Mouse (Mus musculus): ENCODE measurements around the gene Agbl2. TPM values are rescaled to one million over a fixed set of nuclear protein-coding genes. Genes with fewer than 3 reads are reported as not detected.

Gene Agbl2
- polyA plus RNA-seq, 1 experiment from 2014 or later, result 0.17 TPM

GRCm38 (mm10) chr2:90753565-90753964 is 29.0 kb upstream of the Agbl2 start:
- no peak overlapping the region for H3K9ac ChIP-seq

GRCm38 (mm10) chr2:90754188-90754587 is 28.3 kb upstream of the Agbl2 start:
- Histone ChIP-seq H3K27ac (replicated peaks) (no peak overlapping the region), H3K4me1 (replicated peaks) (peaks cover 7% of the 10 kb centered on the region), H3K27me3 (no peaks in the 10 kb centered on the region), H3K9ac (no peak overlapping the region), H3K4me2 (no peak overlapping the region), H3K9me3 (no peaks in the 10 kb centered on the region), H3K36me3 (peaks cover 87% of the 10 kb centered on the region), H3K4me3 (no peak overlapping the region)
- no peak for ATAC-seq (ENCODE audit: low read depth)
- WGBS, result 99% methylated on average over 3 of the region's 3 CpGs

More at GRCm38 (mm10) chr2:90753565-90753964, 29.0 kb upstream of the Agbl2 start:
- no peak for ATAC-seq (ENCODE audit: low read depth)
- H3K4me2 ChIP-seq, result no peak overlapping the region
- H3K36me3 ChIP-seq, result peaks cover 84% of the 10 kb centered on the region
- H3K27me3 ChIP-seq, result no peaks in the 10 kb centered on the region
- H3K9me3 ChIP-seq, result no peaks in the 10 kb centered on the region
- H3K4me1 ChIP-seq (replicated peaks), result peaks cover 13% of the 10 kb centered on the region
- H3K27ac ChIP-seq (replicated peaks), result no peak overlapping the region
- WGBS, result 96% methylated on average over 2 of the region's 2 CpGs
- no peak overlapping the region for H3K4me3 ChIP-seq

GRCm38 (mm10) chr2:90765123-90765522 is 17.4 kb upstream of the Agbl2 start:
- Histone ChIP-seq H3K36me3 (peaks cover 92% of the 10 kb centered on the region), H3K27me3 (no peaks in the 10 kb centered on the region), H3K4me1 (replicated peaks) (no peaks in the 10 kb centered on the region), H3K9ac (no peak overlapping the region), H3K9me3 (no peaks in the 10 kb centered on the region), H3K4me3 (no peak overlapping the region), H3K4me2 (no peak overlapping the region), H3K27ac (replicated peaks) (no peak overlapping the region)
- no peak for ATAC-seq (ENCODE audit: low read depth)
- 95% methylated on average over 3 of the region's 3 CpGs for WGBS

- ATAC-seq (ENCODE audit: low read depth), result no peak
- H3K9me3 ChIP-seq, result no peaks in the 10 kb centered on the region
- WGBS, result 45% methylated on average over 3 of the region's 3 CpGs
- peaks cover 11% of the 10 kb centered on the region for H3K4me1 ChIP-seq (replicated peaks)
- H3K27ac ChIP-seq (replicated peaks), result no peak overlapping the region
- H3K4me3 ChIP-seq, result no peak overlapping the region
- H3K9ac ChIP-seq, result no peak overlapping the region
- H3K36me3 ChIP-seq, result peaks cover 49% of the 10 kb centered on the region
- no peak overlapping the region for H3K4me2 ChIP-seq
- peaks cover 11% of the 10 kb centered on the region for H3K27me3 ChIP-seq
These were observed 1.2 kb upstream of the Agbl2 start for GRCm38 (mm10) chr2:90781323-90781722.

- Histone ChIP-seq H3K4me1 (replicated peaks) (peaks cover 11% of the 10 kb centered on the region), H3K27ac (replicated peaks) (no peak overlapping the region), H3K4me3 (no peak overlapping the region), H3K4me2 (no peak overlapping the region), H3K36me3 (peaks cover 43% of the 10 kb centered on the region), H3K9ac (no peak overlapping the region), H3K9me3 (no peaks in the 10 kb centered on the region), H3K27me3 (peaks cover 11% of the 10 kb centered on the region)
- no peak for ATAC-seq (ENCODE audit: low read depth)
- 40% methylated on average over 2 of the region's 2 CpGs for WGBS
These were observed 589 bp upstream of the Agbl2 start for GRCm38 (mm10) chr2:90781938-90782337.

GRCm38 (mm10) chr2:90782901-90783486 is 467 bp downstream of the Agbl2 start:
- no peak overlapping the region for H3K27ac ChIP-seq (replicated peaks)
- 3% methylated on average over 28 of the region's 29 CpGs for WGBS
- peaks cover 33% of the 10 kb centered on the region for H3K36me3 ChIP-seq
- H3K4me2 ChIP-seq, result peak overlapping the region; percentile 59
- no peaks in the 10 kb centered on the region for H3K9me3 ChIP-seq
- peak overlapping the region; percentile 32 for H3K4me3 ChIP-seq
- peaks cover 11% of the 10 kb centered on the region for H3K27me3 ChIP-seq
- peak overlapping the region; percentile 51 for H3K9ac ChIP-seq
- ATAC-seq (ENCODE audit: low read depth), result peak; percentile 47; the same call in 1 of the 2 replicates
- peaks cover 11% of the 10 kb centered on the region for H3K4me1 ChIP-seq (replicated peaks)

- H3K4me1 ChIP-seq (replicated peaks), result peaks cover 2% of the 10 kb centered on the region
- no peak overlapping the region for H3K27ac ChIP-seq (replicated peaks)
- H3K27me3 ChIP-seq, result peaks cover 11% of the 10 kb centered on the region
- no peaks in the 10 kb centered on the region for H3K9me3 ChIP-seq
- 94% methylated on average over 2 of the region's 2 CpGs for WGBS
- no peak overlapping the region for H3K4me3 ChIP-seq
- no peak overlapping the region for H3K9ac ChIP-seq
- H3K36me3 ChIP-seq, result no peaks in the 10 kb centered on the region
- H3K4me2 ChIP-seq, result no peak overlapping the region
- no peak for ATAC-seq (ENCODE audit: low read depth)
These were observed 5.6 kb downstream of the Agbl2 start for GRCm38 (mm10) chr2:90788126-90788525.

GRCm38 (mm10) chr2:90808241-90809126 is 26.0 kb downstream of the Agbl2 start:
- Histone ChIP-seq H3K9ac (no peak overlapping the region), H3K4me1 (replicated peaks) (no peaks in the 10 kb centered on the region), H3K27me3 (no peaks in the 10 kb centered on the region), H3K4me3 (no peak overlapping the region), H3K27ac (replicated peaks) (no peak overlapping the region), H3K36me3 (no peaks in the 10 kb centered on the region), H3K4me2 (no peak overlapping the region), H3K9me3 (no peaks in the 10 kb centered on the region)
- WGBS, result 88% methylated on average over 6 of the region's 6 CpGs
- ATAC-seq (ENCODE audit: low read depth), result no peak

GRCm38 (mm10) chr2:90810751-90811150 is 28.2 kb downstream of the Agbl2 start:
- WGBS, result 88% methylated on average over 8 of the region's 8 CpGs
- ATAC-seq (ENCODE audit: low read depth), result no peak

GRCm38 (mm10) chr2:90815266-90815665 is 32.7 kb downstream of the Agbl2 start:
- no peak for ATAC-seq (ENCODE audit: low read depth)
- 83% methylated on average over 2 of the region's 2 CpGs for WGBS
- Histone ChIP-seq H3K4me1 (replicated peaks) (no peaks in the 10 kb centered on the region), H3K9ac (no peak overlapping the region), H3K36me3 (no peaks in the 10 kb centered on the region), H3K4me3 (no peak overlapping the region), H3K9me3 (no peaks in the 10 kb centered on the region), H3K4me2 (no peak overlapping the region), H3K27me3 (no peaks in the 10 kb centered on the region), H3K27ac (replicated peaks) (no peak overlapping the region)

More at GRCm38 (mm10) chr2:90810751-90811150, 28.2 kb downstream of the Agbl2 start:
- no peaks in the 10 kb centered on the region for H3K27me3 ChIP-seq
- H3K9me3 ChIP-seq, result no peaks in the 10 kb centered on the region
- H3K4me3 ChIP-seq, result no peak overlapping the region
- no peaks in the 10 kb centered on the region for H3K4me1 ChIP-seq (replicated peaks)
- H3K9ac ChIP-seq, result no peak overlapping the region
- no peak overlapping the region for H3K27ac ChIP-seq (replicated peaks)
- H3K36me3 ChIP-seq, result no peaks in the 10 kb centered on the region
- no peak overlapping the region for H3K4me2 ChIP-seq

GRCm38 (mm10) chr2:90816144-90816543 is 33.6 kb downstream of the Agbl2 start:
- no peak overlapping the region for H3K4me3 ChIP-seq
- H3K9me3 ChIP-seq, result no peaks in the 10 kb centered on the region
- ATAC-seq (ENCODE audit: low read depth), result no peak
- 87% methylated on average over 4 of the region's 4 CpGs for WGBS
- no peaks in the 10 kb centered on the region for H3K27me3 ChIP-seq
- H3K36me3 ChIP-seq, result no peaks in the 10 kb centered on the region
- no peak overlapping the region for H3K4me2 ChIP-seq
- no peaks in the 10 kb centered on the region for H3K4me1 ChIP-seq (replicated peaks)
- H3K9ac ChIP-seq, result no peak overlapping the region
- H3K27ac ChIP-seq (replicated peaks), result no peak overlapping the region

GRCm38 (mm10) chr2:90818710-90819109 is 36.2 kb downstream of the Agbl2 start:
- no peak overlapping the region for H3K27ac ChIP-seq (replicated peaks)
- H3K36me3 ChIP-seq, result no peaks in the 10 kb centered on the region
- H3K9me3 ChIP-seq, result no peaks in the 10 kb centered on the region
- H3K4me1 ChIP-seq (replicated peaks), result no peaks in the 10 kb centered on the region
- H3K4me3 ChIP-seq, result no peak overlapping the region
- no peak for ATAC-seq (ENCODE audit: low read depth)
- H3K9ac ChIP-seq, result no peak overlapping the region
- no peaks in the 10 kb centered on the region for H3K27me3 ChIP-seq
- no peak overlapping the region for H3K4me2 ChIP-seq
- 94% methylated on average over 3 of the region's 3 CpGs for WGBS

Data from neural tube, embryonic 13.5 days (tissue).